Mouse (Mus musculus): ENCODE data around the gene Foxa2. TPM values are rescaled to one million over a fixed set of nuclear protein-coding genes. Genes with fewer than 3 reads are reported as not detected.
A peak's percentile ranks its signal among the peaks of the same experiment; 100 is the strongest.

The Foxa2 gene
- polyA plus RNA-seq, 2 experiments, result 2.8 to 3.2 TPM

- no peak for ATAC-seq (ENCODE audit: insufficient read depth)
- Histone ChIP-seq H3K4me1 (replicated peaks; ENCODE audit: control insufficient read depth in 2 of 2, insufficient read depth in 2 of 2, low read length in 1 of 2) (no peaks in the 10 kb centered on the region), H3K9me3 (ENCODE audit: control insufficient read depth, low read length) (no peaks in the 10 kb centered on the region), H3K36me3 (replicated peaks; ENCODE audit: control insufficient read depth, insufficient read depth, low read depth) (no peaks in the 10 kb centered on the region), H3K9ac (replicated peaks) (no peak overlapping the region), H3K27me3 (ENCODE audit: control insufficient read depth, insufficient read depth, low read length) (peaks cover 64% of the 10 kb centered on the region), H3K4me3 (ENCODE audit: insufficient read depth in 1 of 2, low read depth in 2 of 2, low read length in 2 of 2) (no peak overlapping the region), H3K27ac (no peak overlapping the region), H3K4me2 (ENCODE audit: low read depth) (no peak overlapping the region)
- WGBS (ENCODE audit: insufficient replicate concordance), result 8% methylated on average over 8 of the region's 8 CpGs
- TF ChIP-seq EP300 (IDR thresholded peaks at IDR 0.05; ENCODE audit: low read depth), result no peak
- TF ChIP-seq CTCF (IDR thresholded peaks at IDR 0.05; ENCODE audit: low read depth), result no peak
- DNase-seq (ENCODE audit: low read depth in 3 of 3, low spot score in 3 of 3), result no peak
Observed at GRCm38 (mm10) chr2:148047611-148048010, 842 bp upstream of the Foxa2 start.

GRCm38 (mm10) chr2:148045937-148046798 lies 601 bp downstream of the Foxa2 start:
- no peaks in the 10 kb centered on the region for H3K9me3 ChIP-seq (ENCODE audit: control insufficient read depth, low read length)
- ATAC-seq (ENCODE audit: insufficient read depth) (peak; percentile 53), DNase-seq (ENCODE audit: low read depth in 3 of 3, low spot score in 3 of 3) (no peak)
- no peak overlapping the region; the same call in 1 of the 2 replicates for H3K9ac ChIP-seq (replicated peaks)
- no peak for TF ChIP-seq CTCF (IDR thresholded peaks at IDR 0.05; ENCODE audit: low read depth)
- no peak overlapping the region for H3K27ac ChIP-seq
- H3K4me1 ChIP-seq (replicated peaks; ENCODE audit: control insufficient read depth in 2 of 2, insufficient read depth in 2 of 2, low read length in 1 of 2), result no peaks in the 10 kb centered on the region
- peak overlapping the region; percentile 44 to 51 for H3K4me3 ChIP-seq (ENCODE audit: insufficient read depth in 1 of 2, low read depth in 2 of 2, low read length in 2 of 2)
- H3K4me2 ChIP-seq (ENCODE audit: low read depth), result peak overlapping the region; percentile 33
- no peaks in the 10 kb centered on the region for H3K36me3 ChIP-seq (replicated peaks; ENCODE audit: control insufficient read depth, insufficient read depth, low read depth)
- WGBS (ENCODE audit: insufficient replicate concordance), result 1% methylated on average over 43 of the region's 65 CpGs
- peaks cover 79% of the 10 kb centered on the region for H3K27me3 ChIP-seq (ENCODE audit: control insufficient read depth, insufficient read depth, low read length)

DNA sequence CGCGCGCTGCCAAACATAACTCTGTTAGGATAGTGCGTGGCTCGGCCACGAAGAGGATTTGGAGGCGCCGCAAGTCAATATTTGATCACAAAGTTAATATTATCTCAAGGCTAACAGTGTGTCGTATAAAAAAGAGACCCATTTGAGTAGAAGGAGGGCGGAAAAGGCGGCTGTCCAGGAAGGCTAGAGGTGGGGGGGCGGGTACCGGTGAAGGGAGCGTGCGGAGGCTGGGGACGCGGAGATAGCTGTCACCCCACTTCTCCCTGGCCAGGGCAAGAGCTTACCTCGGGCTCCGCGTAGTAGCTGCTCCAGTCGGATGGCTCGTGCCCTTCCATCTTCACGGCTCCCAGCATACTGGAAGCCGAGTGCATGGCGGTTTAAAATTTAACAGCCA lies 1.2 kb downstream of the Foxa2 start:
- ATAC-seq (ENCODE audit: insufficient read depth) (peak; percentile 40), DNase-seq (ENCODE audit: low read depth in 3 of 3, low spot score in 3 of 3) (no peak)
- no peak overlapping the region for H3K9ac ChIP-seq (replicated peaks)
- no peaks in the 10 kb centered on the region for H3K36me3 ChIP-seq (replicated peaks; ENCODE audit: control insufficient read depth, insufficient read depth, low read depth)
- H3K4me2 ChIP-seq (ENCODE audit: low read depth), result no peak overlapping the region
- peaks cover 84% of the 10 kb centered on the region for H3K27me3 ChIP-seq (ENCODE audit: control insufficient read depth, insufficient read depth, low read length)
- no peaks in the 10 kb centered on the region for H3K9me3 ChIP-seq (ENCODE audit: control insufficient read depth, low read length)
- H3K4me3 ChIP-seq (ENCODE audit: insufficient read depth in 1 of 2, low read depth in 2 of 2, low read length in 2 of 2), result peak overlapping the region; percentile 44 to 48
- no peak overlapping the region for H3K27ac ChIP-seq
- no peaks in the 10 kb centered on the region for H3K4me1 ChIP-seq (replicated peaks; ENCODE audit: control insufficient read depth in 2 of 2, insufficient read depth in 2 of 2, low read length in 1 of 2)
- no peak for TF ChIP-seq EP300 (IDR thresholded peaks at IDR 0.05; ENCODE audit: low read depth)
- TF ChIP-seq CTCF (IDR thresholded peaks at IDR 0.05; ENCODE audit: low read depth), result no peak
- WGBS (ENCODE audit: insufficient replicate concordance), result 1% methylated on average over 25 of the region's 25 CpGs

DNA sequence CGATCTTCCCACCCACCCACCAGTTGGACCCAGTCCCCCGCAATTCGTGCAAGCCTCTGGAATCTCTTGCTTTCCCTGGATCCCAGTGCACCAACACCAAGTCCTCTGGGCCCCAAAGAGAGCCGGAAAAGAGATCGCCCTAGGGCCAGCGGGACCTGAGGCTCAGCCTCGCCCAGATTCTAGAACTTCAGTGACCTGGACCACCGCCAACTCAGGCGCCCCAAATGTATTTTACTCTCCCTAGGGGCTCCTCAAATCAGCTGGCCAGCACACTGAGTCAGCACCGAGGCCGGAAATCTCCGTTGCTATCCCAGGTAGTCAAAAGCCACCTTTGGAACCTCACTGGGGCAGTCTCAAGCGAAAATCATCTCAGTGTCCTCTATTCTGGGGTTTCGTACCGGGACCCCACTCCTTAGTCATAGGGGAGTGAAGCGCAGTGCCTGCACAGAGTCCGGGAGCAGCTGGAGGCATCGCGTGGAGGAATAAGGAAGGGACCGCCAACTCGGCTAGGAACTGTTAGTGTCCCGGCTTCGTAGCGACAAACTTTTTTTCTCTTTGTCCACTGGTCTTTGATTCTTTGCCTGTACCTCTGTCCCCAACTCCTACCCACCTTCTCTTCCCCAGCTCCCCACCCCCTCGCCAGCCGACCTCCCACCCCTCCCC lies 1.8 kb downstream of the Foxa2 start:
- Histone ChIP-seq H3K4me1 (replicated peaks; ENCODE audit: control insufficient read depth in 2 of 2, insufficient read depth in 2 of 2, low read length in 1 of 2) (no peaks in the 10 kb centered on the region), H3K9ac (replicated peaks) (no peak overlapping the region), H3K9me3 (ENCODE audit: control insufficient read depth, low read length) (no peaks in the 10 kb centered on the region), H3K4me2 (ENCODE audit: low read depth) (peak overlapping the region; percentile 50), H3K27me3 (ENCODE audit: control insufficient read depth, insufficient read depth, low read length) (peaks cover 89% of the 10 kb centered on the region), H3K36me3 (replicated peaks; ENCODE audit: control insufficient read depth, insufficient read depth, low read depth) (no peaks in the 10 kb centered on the region), H3K4me3 (ENCODE audit: insufficient read depth in 1 of 2, low read depth in 2 of 2, low read length in 2 of 2) (peak overlapping the region; percentile 44 to 48), H3K27ac (no peak overlapping the region)
- no peak for TF ChIP-seq CTCF (IDR thresholded peaks at IDR 0.05; ENCODE audit: low read depth)
- no peak for TF ChIP-seq EP300 (IDR thresholded peaks at IDR 0.05; ENCODE audit: low read depth)
- WGBS (ENCODE audit: insufficient replicate concordance), result 1% methylated on average over 26 of the region's 26 CpGs
- ATAC-seq (ENCODE audit: insufficient read depth) (no peak), DNase-seq (ENCODE audit: low read depth in 3 of 3, low spot score in 3 of 3) (no peak)

All from liver, embryonic 14.5 days (tissue).